Mouse (Mus musculus): ENCODE measurements around the gene Ogn. TPM values are rescaled to one million over a fixed set of nuclear protein-coding genes. Genes with fewer than 3 reads are reported as not detected.

The Ogn gene
- total RNA-seq, 2 experiments from 2014 or later: 5.3 to 6.1 TPM

DNA sequence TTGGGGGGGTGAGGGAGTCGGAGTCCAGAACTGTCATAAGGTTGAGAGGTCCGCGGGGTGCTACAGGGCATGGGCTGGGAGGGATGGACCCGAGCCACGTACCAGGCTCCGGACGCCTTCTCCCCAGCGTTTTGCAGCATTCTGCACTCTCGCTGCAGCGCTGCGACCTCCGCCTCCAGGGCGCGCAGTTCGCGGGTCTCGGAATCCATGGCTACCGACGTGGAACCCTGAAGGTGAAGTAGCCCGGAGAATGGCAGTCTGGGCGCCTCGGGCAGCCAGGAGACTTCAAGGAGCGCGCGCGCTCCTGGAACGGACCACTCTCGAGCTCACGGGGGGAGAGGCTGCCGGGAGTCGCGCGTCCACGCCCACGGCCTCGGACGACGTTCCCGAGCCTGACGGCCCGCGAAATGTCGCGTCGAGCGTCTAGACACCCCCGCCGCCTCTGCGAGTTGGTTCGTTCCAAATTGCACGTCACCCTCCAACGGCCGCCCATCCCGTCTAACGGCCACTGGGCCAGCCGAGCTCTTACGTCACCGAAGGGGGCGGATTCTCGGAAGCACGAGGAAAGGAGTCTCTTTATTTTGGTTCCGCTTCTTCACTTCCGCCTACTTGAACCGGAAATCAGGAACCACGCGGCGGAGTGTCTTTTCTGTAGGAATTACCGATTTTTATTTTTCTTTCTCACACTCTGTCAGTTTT lies 44.8 kb downstream of the Ogn start, which contains the start of the genes Cenpp and Nol8:
TSS of gene Cenpp (minus strand) at position 305 of the 699 bp plus-strand sequence.
TSS of gene Nol8 (plus strand) at position 598 of the 699 bp plus-strand sequence.
- H3K4me3 ChIP-seq: peak within 1 kb of the TSS; percentile 89
- peak within 1 kb of the TSS; percentile 91 for H3K27ac ChIP-seq
- DNase-seq (ENCODE audit: low spot score in 2 of 2): peak; percentile 99 to 100
- no peak for TF ChIP-seq CTCF (conservative IDR thresholded peaks at IDR 0.05)

- peak overlapping the region; percentile 91 for H3K27ac ChIP-seq
- TF ChIP-seq CTCF (conservative IDR thresholded peaks at IDR 0.05): no peak
- no peak for DNase-seq (ENCODE audit: low spot score in 2 of 2)
- H3K4me3 ChIP-seq: peak overlapping the region; percentile 89
Measured at GRCm38 (mm10) chr13:49653180-49653541, 45.3 kb downstream of the Ogn start.

Other genes with a start within 250 kb of the Ogn start
- gene Ippk, start 186.8 kb upstream of the Ogn start, total RNA-seq (2021): 10 to 100 TPM; 33.1 to 41.0 TPM
- 1 to 10 TPM in 1 of 2 experiments, under 1 TPM in 1; 0.79 to 1.7 TPM for gene Tes3-ps, start 114.7 kb upstream of the Ogn start, total RNA-seq (2021)
- 1 to 10 TPM; 6.5 to 8.1 TPM for gene Ecm2, start 103.2 kb upstream of the Ogn start, total RNA-seq (2021)
- gene Aspn, start 63.6 kb upstream of the Ogn start, total RNA-seq (2021): 1 to 10 TPM in 1 of 2 experiments, under 1 TPM in 1; 0.83 to 1.2 TPM
- under 1 TPM; 0.31 to 0.59 TPM for gene Omd, start 25.6 kb upstream of the Ogn start, total RNA-seq (2021)
- gene Cenpp, start 44.7 kb downstream of the Ogn start, total RNA-seq (2021): 1 to 10 TPM; 1.7 TPM
- gene Nol8, start 45.0 kb downstream of the Ogn start, total RNA-seq (2021): 10 to 100 TPM; 28.4 to 28.5 TPM
- gene Iars, start 74.1 kb downstream of the Ogn start, total RNA-seq (2021): 10 to 100 TPM; 60.1 to 66.9 TPM
- gene Gm30302, start 191.0 kb downstream of the Ogn start, total RNA-seq (2021): not detected